Mouse (Mus musculus) erythroblast, embryonic 14.5 days (primary cell): ENCODE results near the gene Psme2b. TPM values are rescaled to one million over a fixed set of nuclear protein-coding genes. Genes with fewer than 3 reads are reported as not detected.
"Not testable (repeated sequence)": the region's sequence is repeated elsewhere in the genome, so short reads cannot be mapped to it uniquely, and the experiment has no call there.

Source experiments
- H3K27me3 ChIP-seq: 2 replicates; pipeline ENCODE4 v1.6.1; 2012; ENCODE audit warnings: inconsistent platforms; ENCODE audit not compliant: control insufficient read depth
- H3K36me3 ChIP-seq: 2 replicates; pipeline ENCODE4 v1.6.1; 2012; ENCODE audit warnings: mild to moderate bottlenecking, inconsistent platforms; ENCODE audit not compliant: control insufficient read depth
- H3K4me1 ChIP-seq: 2 replicates; pipeline ENCODE4 v1.6.1; 2012; ENCODE audit warnings: inconsistent platforms; ENCODE audit not compliant: control insufficient read depth
- H3K4me3 ChIP-seq: replicated peaks from 2 replicates; pipeline ENCODE3; 2012; ENCODE audit warnings: moderate library complexity, mild to moderate bottlenecking, inconsistent platforms
- H3K9me3 ChIP-seq: 2 replicates; pipeline ENCODE4 v1.6.1; 2012; ENCODE audit warnings: low read length, inconsistent platforms, mixed read lengths; ENCODE audit not compliant: control insufficient read depth
- GATA1 ChIP-seq: IDR thresholded peaks from 2 replicates; pipeline ENCODE4 v1.6.1; 2012; ENCODE audit warnings: low read length, inconsistent platforms, mixed read lengths
- TAL1 ChIP-seq: IDR thresholded peaks from 3 replicates; pipeline ENCODE4 v1.6.1; 2012; ENCODE audit warnings: low read length, inconsistent platforms, mixed read lengths
- polyA plus RNA-seq: library from polyadenylated mRNA; stranded (reverse); fragments of >175 nt; gene quantifications from 2 replicates; pipeline ENCODE4 v1.2.3, GENCODE M21; 2012

The Psme2b gene
- polyA plus RNA-seq, 1 experiment = 0.19 TPM

GRCm38 (mm10) chr11:48933422-48933821 is 12.6 kb downstream of the Psme2b start:
- H3K9me3 ChIP-seq, H3K36me3 ChIP-seq, H3K4me3 ChIP-seq, H3K27me3 ChIP-seq, H3K4me1 ChIP-seq: not testable (repeated sequence)

- not testable (repeated sequence) for H3K4me1 ChIP-seq, H3K4me3 ChIP-seq, H3K27me3 ChIP-seq, H3K36me3 ChIP-seq, H3K9me3 ChIP-seq
Measured at GRCm38 (mm10) chr11:48928068-48928467, 17.9 kb downstream of the Psme2b start.

- not testable (repeated sequence) for H3K9me3 ChIP-seq, H3K4me1 ChIP-seq, H3K36me3 ChIP-seq, H3K27me3 ChIP-seq, H3K4me3 ChIP-seq
Measured at GRCm38 (mm10) chr11:48926437-48926836, 19.6 kb downstream of the Psme2b start.

- not testable (repeated sequence) for H3K4me1 ChIP-seq, H3K36me3 ChIP-seq, H3K4me3 ChIP-seq, H3K27me3 ChIP-seq, H3K9me3 ChIP-seq
Measured at GRCm38 (mm10) chr11:48923818-48924217, 22.2 kb downstream of the Psme2b start.

GRCm38 (mm10) chr11:48918380-48918779 is 27.6 kb downstream of the Psme2b start:
- TF ChIP-seq TAL1 = no peak
- TF ChIP-seq GATA1 = no peak
- no peaks in the 10 kb centered on the region for H3K9me3 ChIP-seq
- H3K27me3 ChIP-seq = no peaks in the 10 kb centered on the region
- no peaks in the 10 kb centered on the region for H3K36me3 ChIP-seq
- no peaks in the 10 kb centered on the region for H3K4me1 ChIP-seq
- H3K4me3 ChIP-seq = no peak overlapping the region

- Histone ChIP-seq H3K27me3 (no peaks in the 10 kb centered on the region), H3K4me1 (no peaks in the 10 kb centered on the region), H3K4me3 (no peak overlapping the region), H3K36me3 (no peaks in the 10 kb centered on the region), H3K9me3 (no peaks in the 10 kb centered on the region)
- TF ChIP-seq TAL1 (no peak), GATA1 (no peak)
Measured at GRCm38 (mm10) chr11:48913611-48914010, 32.4 kb downstream of the Psme2b start.

GRCm38 (mm10) chr11:48908459-48908858 is 37.5 kb downstream of the Psme2b start:
- TF ChIP-seq TAL1 (no peak), GATA1 (no peak)
- H3K36me3 ChIP-seq = no peaks in the 10 kb centered on the region
- no peaks in the 10 kb centered on the region for H3K4me1 ChIP-seq
- H3K4me3 ChIP-seq = no peak overlapping the region
- no peaks in the 10 kb centered on the region for H3K9me3 ChIP-seq
- no peaks in the 10 kb centered on the region for H3K27me3 ChIP-seq

- Histone ChIP-seq H3K27me3 (no peaks in the 10 kb centered on the region), H3K4me1 (no peaks in the 10 kb centered on the region), H3K36me3 (no peaks in the 10 kb centered on the region), H3K4me3 (no peak within 1 kb of the TSS), H3K9me3 (no peaks in the 10 kb centered on the region)
- no peak for TF ChIP-seq TAL1
- no peak for TF ChIP-seq GATA1
Measured at GRCm38 (mm10) chr11:48902021-48902420, 44.0 kb downstream of the Psme2b start, which contains the start of gene Gm5431. Gene Gm5431, minus strand, starts transcription at chr11:48902214.

- not testable (repeated sequence) for H3K4me1 ChIP-seq
Measured at GRCm38 (mm10) chr11:48901567-48901930, 44.4 kb downstream of the Psme2b start.

GRCm38 (mm10) chr11:48900654-48901566 is 45.1 kb downstream of the Psme2b start:
- H3K9me3 ChIP-seq, H3K27me3 ChIP-seq, H3K4me1 ChIP-seq, H3K36me3 ChIP-seq, H3K4me3 ChIP-seq: not testable (repeated sequence)

More at GRCm38 (mm10) chr11:48901567-48901930, 44.4 kb downstream of the Psme2b start:
- H3K36me3 ChIP-seq, H3K4me3 ChIP-seq, H3K27me3 ChIP-seq, H3K9me3 ChIP-seq: not testable (repeated sequence)
